Mouse (Mus musculus) forebrain, embryonic 12.5 days (tissue): ENCODE measurements at regions not wholly inside any gene's neighbourhood (a gene's known extent, or its start where the extent isn't known, plus 50 kb on each side); places are given as distances from the start of the nearest gene placed in this dataset.

Experiments
- ATAC-seq: fragments of 200-750 bp; cut with Nextera tagmentation; 2 replicates; pipeline ENCODE4 v1.8.0; 2017; ENCODE audit warnings: moderate TSS enrichment; ENCODE audit not compliant: low FRiP score
- H3K27ac ChIP-seq: fragments of 300-500 bp; sonication (generic); 2 replicates; pipeline ENCODE4 v1.5.1; 2016; ENCODE audit warnings: mild to moderate bottlenecking
- H3K27me3 ChIP-seq: fragments of 300-500 bp; sonication (generic); 2 replicates; pipeline ENCODE4 v1.6.1; 2016; ENCODE audit warnings: mild to moderate bottlenecking
- H3K36me3 ChIP-seq: fragments of 300-500 bp; sonication (generic); replicated peaks from 2 replicates; pipeline ENCODE4 v1.6.1; 2016; ENCODE audit warnings: mild to moderate bottlenecking
- H3K4me1 ChIP-seq: fragments of 300-500 bp; sonication (generic); 2 replicates; pipeline ENCODE4 v1.6.1; 2016
- H3K4me2 ChIP-seq: fragments of 300-500 bp; sonication (generic); 2 replicates; pipeline ENCODE4 v1.6.1; 2016; ENCODE audit warnings: mild to moderate bottlenecking, moderate library complexity
- H3K4me3 ChIP-seq: fragments of 300-500 bp; sonication (generic); replicated peaks from 2 replicates; pipeline ENCODE4 v1.5.1; 2016; ENCODE audit warnings: mild to moderate bottlenecking
- H3K9ac ChIP-seq: fragments of 300-500 bp; sonication (generic); 2 replicates; pipeline ENCODE4 v1.6.1; 2016; ENCODE audit warnings: mild to moderate bottlenecking
- H3K9me3 ChIP-seq: fragments of 300-500 bp; sonication (generic); 2 replicates; pipeline ENCODE4 v1.6.1; 2016
- WGBS: fragments of 180-500 bp; shearing (Covaris S2); methylation state at CpG from one replicate; pipeline ENCODE4 v1.1.7; 2016; 5-methylcytosine and 5-hydroxymethylcytosine counted together

- no peak overlapping the region for H3K4me3 ChIP-seq
- H3K4me1 ChIP-seq, result no peaks in the 10 kb centered on the region
- H3K36me3 ChIP-seq, result no peaks in the 10 kb centered on the region
- H3K27me3 ChIP-seq, result no peaks in the 10 kb centered on the region
- H3K9ac ChIP-seq, result no peak overlapping the region
- H3K4me2 ChIP-seq, result no peak overlapping the region
- no peaks in the 10 kb centered on the region for H3K9me3 ChIP-seq
- H3K27ac ChIP-seq, result no peak overlapping the region
- 84% methylated on average over 9 of the region's 9 CpGs for WGBS
- ATAC-seq, result no peak
Observed at GRCm38 (mm10) chr6:22423070-22423980, 67.3 kb upstream of the Fam3c start.

GRCm38 (mm10) chr6:22421551-22421950 lies 65.5 kb upstream of the Fam3c start:
- Histone ChIP-seq H3K27me3 (no peaks in the 10 kb centered on the region), H3K9me3 (no peaks in the 10 kb centered on the region), H3K9ac (no peak overlapping the region), H3K4me1 (no peaks in the 10 kb centered on the region), H3K36me3 (no peaks in the 10 kb centered on the region), H3K4me3 (no peak overlapping the region), H3K27ac (no peak overlapping the region), H3K4me2 (no peak overlapping the region)
- ATAC-seq, result no peak
- WGBS, result 80% methylated on average over 2 of the region's 2 CpGs

DNA sequence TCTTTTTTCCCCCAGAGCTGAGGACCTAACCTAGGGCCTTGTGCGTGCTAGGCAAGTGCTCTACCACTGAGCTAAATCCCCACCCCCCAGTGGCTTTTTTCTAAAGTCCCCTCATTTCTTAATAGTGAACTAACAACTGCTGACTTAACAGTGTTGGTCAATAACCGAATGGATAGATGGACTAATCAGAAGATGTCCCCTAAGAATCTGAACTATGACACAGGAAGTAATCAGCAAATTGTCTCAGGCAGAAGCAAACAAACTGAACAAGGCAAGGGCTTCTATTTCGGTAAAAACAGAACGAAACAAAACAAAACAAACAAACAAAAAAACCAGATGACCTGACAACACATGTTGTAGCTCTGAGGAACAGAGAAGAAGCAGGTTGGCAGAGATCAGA lies 62.2 kb upstream of the Fam3c start:
- H3K27me3 ChIP-seq, result no peaks in the 10 kb centered on the region
- H3K27ac ChIP-seq, result no peak overlapping the region
- no peak overlapping the region for H3K4me3 ChIP-seq
- no peaks in the 10 kb centered on the region for H3K36me3 ChIP-seq
- no peak overlapping the region for H3K9ac ChIP-seq
- no peak for ATAC-seq
- H3K4me1 ChIP-seq, result no peaks in the 10 kb centered on the region
- no peak overlapping the region for H3K4me2 ChIP-seq
- H3K9me3 ChIP-seq, result no peaks in the 10 kb centered on the region
- 78% methylated on average over 4 of the region's 4 CpGs for WGBS

GRCm38 (mm10) chr6:22417189-22417588 lies 61.1 kb upstream of the Fam3c start:
- Histone ChIP-seq H3K27me3 (no peaks in the 10 kb centered on the region), H3K4me3 (no peak overlapping the region), H3K9ac (no peak overlapping the region), H3K9me3 (no peaks in the 10 kb centered on the region), H3K4me2 (no peak overlapping the region), H3K4me1 (no peaks in the 10 kb centered on the region; the same call in 1 of the 2 replicates), H3K27ac (no peak overlapping the region), H3K36me3 (no peaks in the 10 kb centered on the region)
- ATAC-seq, result no peak
- WGBS, result 48% methylated on average over 2 of the region's 2 CpGs

DNA sequence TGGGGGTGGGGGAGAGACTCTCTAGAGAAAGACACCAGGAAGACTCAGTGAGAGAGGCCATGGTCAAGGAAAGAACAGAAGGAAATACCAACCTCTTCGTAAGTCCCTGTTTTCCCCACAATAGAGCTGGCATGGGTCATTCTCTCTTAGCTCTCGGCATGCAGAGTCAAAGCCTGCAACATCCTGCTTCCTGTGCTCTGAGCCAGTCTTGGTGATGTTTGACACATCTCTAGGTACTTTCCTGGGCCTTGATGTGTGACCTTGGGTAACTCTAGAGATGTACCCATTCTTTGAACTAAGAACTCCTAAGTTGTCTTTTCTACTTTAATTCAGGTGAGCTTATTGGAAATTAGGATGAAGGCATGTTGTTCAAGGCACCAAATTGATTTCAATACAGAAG lies 55.8 kb upstream of the Fam3c start:
- 92% methylated on average over 2 of the region's 2 CpGs for WGBS
- Histone ChIP-seq H3K9me3 (no peaks in the 10 kb centered on the region), H3K27me3 (no peaks in the 10 kb centered on the region), H3K36me3 (no peaks in the 10 kb centered on the region), H3K4me2 (no peak overlapping the region), H3K27ac (no peak overlapping the region), H3K4me1 (no peaks in the 10 kb centered on the region; the same call in 1 of the 2 replicates), H3K9ac (no peak overlapping the region), H3K4me3 (no peak overlapping the region)
- ATAC-seq, result no peak

- WGBS, result 75% methylated on average over 7 of the region's 7 CpGs
- no peaks in the 10 kb centered on the region; the same call in 1 of the 2 replicates for H3K4me1 ChIP-seq
- no peak overlapping the region for H3K27ac ChIP-seq
- no peak overlapping the region for H3K4me2 ChIP-seq
- H3K9ac ChIP-seq, result no peak overlapping the region
- H3K9me3 ChIP-seq, result no peaks in the 10 kb centered on the region
- no peaks in the 10 kb centered on the region for H3K27me3 ChIP-seq
- ATAC-seq, result no peak
- H3K36me3 ChIP-seq, result no peaks in the 10 kb centered on the region
- no peak overlapping the region for H3K4me3 ChIP-seq
Observed at GRCm38 (mm10) chr6:22408808-22409589, 53.0 kb upstream of the Fam3c start.
